Mouse (Mus musculus) myocyte (in vitro differentiated cells): Measurements from ENCODE around the gene Wdr19.

Experiments used
- CEBPB ChIP-seq: IDR thresholded peaks from 2 replicates; pipeline ENCODE4 v1.6.1; 2011; ENCODE audit warnings: mild to moderate bottlenecking, moderate library complexity; ENCODE audit not compliant: poor library complexity, insufficient read depth, severe bottlenecking
- E2F4 ChIP-seq: IDR thresholded peaks from one replicate; pipeline ENCODE4 v1.6.1; 2011; ENCODE audit warnings: mild to moderate bottlenecking, control low read depth, moderate library complexity; ENCODE audit not compliant: insufficient read depth
- MAX ChIP-seq: IDR thresholded peaks from one replicate; pipeline ENCODE4 v1.6.1; 2011; ENCODE audit warnings: low read depth, mild to moderate bottlenecking, control low read depth
- MYOD1 ChIP-seq, 3 experiments: IDR thresholded peaks; one replicate each; pipeline ENCODE4 v1.6.1; 2011; ENCODE audit warnings: control low read depth in 2 of 3, low read depth in 2 of 3, mild to moderate bottlenecking in 2 of 3, moderate library complexity in 1 of 3; ENCODE audit not compliant: insufficient read length in 2 of 3, control insufficient read depth in 1 of 3
- MYOG ChIP-seq, 3 experiments: IDR thresholded peaks; one replicate each; pipeline ENCODE4 v1.6.1; 2011; ENCODE audit warnings: control low read depth in 2 of 3, low read depth in 2 of 3, mild to moderate bottlenecking in 2 of 3; ENCODE audit not compliant: insufficient read length in 2 of 3, control insufficient read depth in 1 of 3, insufficient read depth in 1 of 3
- POLR2A ChIP-seq: IDR thresholded peaks from one replicate; pipeline ENCODE4 v1.6.1; 2011; ENCODE audit warnings: low read depth, mild to moderate bottlenecking, control low read depth, moderate library complexity; ENCODE audit not compliant: insufficient read length
- POLR2AphosphoS2 ChIP-seq: IDR thresholded peaks from one replicate; pipeline ENCODE4 v1.6.1; 2011; ENCODE audit warnings: low read depth, control low read depth; ENCODE audit not compliant: insufficient read length
- SRF ChIP-seq: IDR thresholded peaks from one replicate; pipeline ENCODE4 v1.6.1; 2011; ENCODE audit warnings: low read depth; ENCODE audit not compliant: control insufficient read depth, insufficient read length
- TCF3 ChIP-seq: IDR thresholded peaks from one replicate; pipeline ENCODE4 v1.6.1; 2011; ENCODE audit warnings: low read depth, control low read depth; ENCODE audit not compliant: insufficient read length
- USF1 ChIP-seq: IDR thresholded peaks from one replicate; pipeline ENCODE4 v1.6.1; 2011; ENCODE audit warnings: low read depth, mild to moderate bottlenecking, control low read depth, moderate library complexity

DNA sequence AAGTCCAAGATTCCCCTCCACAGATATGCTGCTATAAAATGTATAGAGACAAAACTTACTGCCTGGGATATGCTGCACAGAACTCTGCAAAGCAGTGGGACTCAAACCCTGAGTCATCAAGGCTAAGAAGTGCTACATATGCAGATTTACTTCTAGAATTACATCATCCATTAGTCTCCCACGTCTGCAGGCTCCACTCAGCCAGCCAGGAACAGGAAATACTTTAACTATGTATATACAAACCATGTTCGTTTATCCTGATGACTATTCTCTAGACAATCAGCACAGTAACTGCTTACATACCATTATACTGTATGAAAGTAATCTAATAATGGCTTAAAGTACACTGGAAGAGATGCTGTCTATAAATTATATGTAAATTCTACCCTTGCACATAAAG is 94.8 kb downstream of the Wdr19 start:
- no peak for TF ChIP-seq USF1
- TF ChIP-seq SRF, result no peak
- TF ChIP-seq MAX, result no peak
- no peak for TF ChIP-seq POLR2A
- TF ChIP-seq TCF3, result no peak
- no peak for TF ChIP-seq MYOD1 (IDR thresholded peaks at IDR 0.05; ENCODE audit: control insufficient read depth in 1 of 3, insufficient read length in 2 of 3, low read depth in 2 of 3)
- TF ChIP-seq E2F4, result no peak
- TF ChIP-seq MYOG (IDR thresholded peaks at IDR 0.05; ENCODE audit: control insufficient read depth in 1 of 3, insufficient read depth in 1 of 3, insufficient read length in 2 of 3, low read depth in 2 of 3), result no peak
- no peak for TF ChIP-seq POLR2AphosphoS2
- no peak for TF ChIP-seq CEBPB
